Mouse (Mus musculus) forelimb bud, embryonic 11.5 days (tissue): ENCODE results near the gene Foxc1.

Source experiments
- DNase-seq: peaks from one replicate; pipeline ENCODE4 v3.0.0-alpha.2; 2012; ENCODE audit warnings: low read depth, low spot score

Foxc1 gene

DNA sequence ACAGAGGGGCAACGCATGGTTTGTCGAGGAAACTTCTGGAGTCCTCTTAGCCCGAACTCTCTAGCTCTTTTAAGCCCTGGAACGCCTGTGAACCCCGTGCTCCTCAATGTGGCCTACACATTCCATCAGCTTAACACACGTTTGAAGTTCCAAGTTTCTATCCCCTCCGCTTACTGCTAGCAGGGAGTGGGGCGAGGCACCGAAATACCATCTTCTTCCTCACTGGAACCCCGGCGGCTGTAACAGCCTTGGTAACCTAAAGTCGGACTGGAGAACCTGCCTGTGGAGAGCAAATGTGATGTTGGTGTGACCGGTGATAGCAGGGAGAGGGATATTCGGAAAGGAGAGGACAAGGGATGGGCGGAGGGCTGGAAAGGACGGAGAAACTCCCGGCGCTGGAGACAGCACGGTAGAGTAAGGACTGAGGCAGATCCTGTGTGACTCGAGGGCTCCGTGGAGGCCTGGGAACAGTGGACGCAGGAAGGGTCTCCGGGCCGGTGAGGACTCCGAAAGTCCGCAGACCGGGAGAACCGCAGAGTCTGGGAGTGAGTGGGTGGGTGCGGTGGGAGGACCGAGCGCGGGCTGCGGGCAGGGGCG is 504 bp upstream of the Foxc1 start:
- DNase-seq: no peak

DNA sequence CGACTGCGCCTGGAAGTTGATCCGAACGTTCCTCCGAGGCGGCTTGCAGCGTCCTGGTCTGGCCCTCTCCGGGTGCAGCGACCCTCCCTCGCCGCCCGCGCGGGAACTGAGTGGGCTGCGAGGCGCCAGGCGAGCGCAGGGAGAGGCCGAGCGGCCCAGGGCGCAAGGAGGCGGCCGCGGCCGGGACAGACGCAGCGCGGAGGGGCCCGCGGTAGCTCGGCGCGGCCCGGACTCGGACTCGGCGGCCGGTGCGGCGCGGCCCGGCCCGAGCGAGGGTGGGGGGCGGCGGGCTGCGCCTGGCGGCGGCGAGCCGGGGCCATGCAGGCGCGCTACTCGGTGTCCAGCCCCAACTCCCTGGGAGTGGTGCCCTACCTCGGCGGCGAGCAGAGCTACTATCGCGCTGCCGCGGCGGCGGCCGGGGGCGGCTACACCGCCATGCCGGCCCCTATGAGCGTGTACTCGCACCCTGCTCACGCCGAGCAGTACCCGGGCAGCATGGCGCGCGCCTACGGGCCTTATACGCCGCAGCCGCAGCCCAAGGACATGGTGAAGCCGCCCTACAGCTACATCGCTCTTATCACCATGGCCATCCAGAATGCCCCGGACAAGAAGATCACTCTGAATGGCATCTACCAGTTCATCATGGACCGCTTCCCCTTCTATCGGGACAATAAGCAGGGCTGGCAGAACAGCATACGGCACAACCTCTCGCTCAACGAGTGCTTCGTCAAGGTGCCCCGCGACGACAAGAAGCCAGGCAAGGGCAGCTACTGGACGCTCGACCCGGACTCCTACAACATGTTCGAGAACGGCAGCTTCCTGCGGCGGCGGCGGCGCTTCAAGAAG is 680 bp downstream of the Foxc1 start:
- no peak for DNase-seq

DNA sequence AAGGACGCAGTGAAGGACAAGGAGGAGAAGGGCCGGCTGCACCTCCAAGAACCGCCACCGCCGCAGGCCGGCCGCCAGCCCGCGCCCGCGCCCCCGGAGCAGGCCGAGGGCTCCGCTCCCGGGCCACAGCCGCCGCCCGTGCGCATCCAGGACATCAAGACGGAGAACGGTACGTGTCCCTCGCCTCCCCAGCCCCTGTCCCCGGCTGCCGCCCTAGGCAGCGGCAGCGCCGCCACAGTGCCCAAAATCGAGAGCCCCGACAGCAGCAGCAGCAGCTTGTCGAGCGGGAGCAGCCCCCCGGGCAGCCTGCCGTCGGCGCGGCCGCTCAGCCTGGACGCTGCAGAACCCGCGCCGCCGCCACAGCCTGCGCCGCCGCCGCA is 1.3 kb downstream of the Foxc1 start:
- no peak for DNase-seq

DNA sequence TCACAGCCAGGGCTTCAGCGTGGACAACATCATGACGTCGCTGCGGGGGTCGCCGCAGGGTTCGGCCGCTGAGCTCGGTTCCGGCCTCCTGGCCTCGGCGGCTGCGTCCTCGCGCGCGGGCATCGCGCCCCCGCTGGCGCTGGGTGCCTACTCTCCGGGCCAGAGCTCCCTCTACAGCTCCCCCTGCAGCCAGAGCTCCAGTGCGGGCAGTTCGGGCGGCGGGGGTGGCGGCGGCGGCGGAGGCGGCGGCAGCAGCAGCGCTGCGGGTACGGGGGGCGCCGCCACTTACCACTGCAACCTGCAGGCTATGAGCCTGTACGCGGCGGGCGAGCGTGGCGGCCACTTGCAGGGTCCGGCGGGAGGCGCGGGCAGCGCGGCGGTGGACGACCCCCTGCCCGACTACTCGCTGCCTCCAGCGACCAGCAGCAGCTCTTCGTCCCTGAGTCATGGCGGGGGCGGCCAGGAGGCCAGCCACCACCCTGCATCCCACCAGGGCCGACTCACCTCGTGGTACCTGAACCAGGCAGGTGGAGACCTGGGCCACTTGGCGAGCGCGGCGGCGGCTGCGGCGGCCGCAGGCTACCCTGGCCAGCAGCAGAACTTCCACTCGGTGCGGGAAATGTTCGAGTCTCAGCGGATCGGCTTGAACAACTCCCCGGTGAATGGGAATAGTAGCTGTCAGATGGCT is 1.8 kb downstream of the Foxc1 start:
- DNase-seq: no peak

DNA sequence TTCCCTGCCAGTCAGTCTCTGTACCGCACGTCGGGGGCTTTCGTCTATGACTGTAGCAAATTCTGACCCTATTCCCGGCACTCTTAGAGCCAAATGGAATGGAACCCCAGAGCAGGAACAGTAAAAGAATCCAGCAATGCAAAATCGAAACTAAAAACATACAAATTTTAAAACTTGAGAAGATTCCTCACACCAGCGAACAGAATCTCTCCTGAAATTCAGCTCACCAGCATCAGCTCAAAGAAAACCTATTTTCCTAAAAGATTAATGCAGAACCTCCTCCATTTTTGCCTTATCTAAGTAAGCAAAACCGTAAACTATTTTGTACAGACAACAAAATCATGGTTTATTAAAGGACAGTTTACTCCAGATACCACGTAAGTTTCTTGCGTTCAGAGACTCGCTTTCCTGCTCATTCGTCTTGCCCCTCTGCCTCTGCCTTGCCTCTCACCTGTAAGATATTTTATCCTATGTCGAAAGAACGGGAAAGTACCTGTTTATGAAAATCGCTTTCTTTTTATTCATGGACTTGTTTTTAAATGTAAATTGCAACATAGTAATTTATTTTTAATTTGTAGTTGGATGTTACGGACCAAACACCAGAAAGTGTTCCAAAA is 2.5 kb downstream of the Foxc1 start:
- DNase-seq: no peak

DNA sequence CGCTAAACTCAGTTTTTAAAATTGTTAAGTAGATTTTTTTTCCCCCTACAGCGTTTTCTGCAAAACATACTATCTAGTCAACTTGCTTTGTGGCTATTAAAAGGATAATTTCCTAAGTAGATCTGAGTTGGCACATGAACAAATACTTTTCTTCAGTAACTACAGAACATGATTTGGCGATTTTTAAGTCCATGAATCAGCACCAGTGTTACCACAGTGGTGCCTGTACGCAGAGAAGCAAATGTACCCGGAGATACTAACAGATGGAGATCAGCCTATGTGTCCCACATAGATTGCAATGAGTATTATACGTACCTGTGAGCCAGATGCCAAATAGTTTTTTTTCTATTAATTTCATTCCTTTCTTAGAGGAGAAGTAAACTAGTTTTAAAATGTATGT is 3.3 kb downstream of the Foxc1 start:
- DNase-seq: no peak

DNA sequence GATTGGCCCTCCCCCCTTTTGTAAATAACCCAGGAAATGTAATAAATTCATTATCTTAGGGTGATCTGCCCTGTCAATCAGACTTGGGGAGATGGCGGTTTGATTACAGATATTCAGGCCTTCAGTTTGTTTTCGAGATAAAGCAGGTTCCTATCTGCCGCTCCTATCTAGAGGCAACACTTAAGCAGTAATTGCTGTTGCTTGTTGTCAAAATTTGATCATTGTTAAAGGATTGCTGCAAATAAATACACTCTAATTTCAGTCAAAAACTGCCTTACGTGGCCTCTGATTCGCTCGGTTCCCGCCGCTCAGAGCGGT is 3.9 kb downstream of the Foxc1 start:
- no peak for DNase-seq

DNA sequence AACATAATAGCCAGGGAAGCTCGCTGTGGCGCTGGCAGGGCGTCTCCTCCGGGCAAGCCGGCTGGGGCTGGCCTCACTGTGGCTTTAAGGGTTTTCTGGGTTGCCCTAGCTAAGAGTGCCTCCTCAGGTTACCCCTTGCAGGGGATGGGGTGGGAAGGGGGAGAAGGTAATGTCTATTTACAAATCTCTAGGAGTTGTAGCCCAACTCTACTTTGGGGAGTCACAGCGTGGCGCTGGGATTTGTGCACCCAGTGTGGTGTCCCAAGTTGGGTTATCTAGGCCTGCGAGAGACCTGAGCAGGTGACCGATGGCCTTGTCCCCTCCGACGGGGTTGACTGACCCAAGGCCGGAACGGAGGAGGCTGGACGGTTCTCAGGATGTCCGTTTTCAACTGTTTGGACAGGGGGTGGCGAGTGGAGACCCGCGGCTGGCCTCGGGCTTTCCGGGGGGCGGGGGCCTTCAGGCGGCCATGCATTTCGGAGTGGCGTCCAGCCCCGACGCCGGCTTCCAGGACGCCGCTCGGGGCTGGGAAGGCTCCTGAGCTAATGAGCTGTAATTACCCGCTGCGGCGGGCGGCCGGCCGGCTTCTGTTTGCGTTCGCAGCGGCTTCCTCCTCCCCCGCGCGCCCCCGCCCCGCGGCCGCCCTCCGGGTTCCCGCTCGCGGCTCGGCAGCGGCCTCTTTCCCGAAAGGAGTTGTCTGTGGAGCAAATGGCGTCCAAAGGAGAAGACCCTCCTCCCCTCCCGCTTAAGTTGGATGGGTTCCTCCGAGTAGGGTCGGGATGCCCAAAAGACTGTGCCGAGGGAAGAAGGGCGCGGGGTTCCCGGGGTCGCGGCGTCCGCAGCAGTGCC is 4.5 kb downstream of the Foxc1 start:
- no peak for DNase-seq

DNA sequence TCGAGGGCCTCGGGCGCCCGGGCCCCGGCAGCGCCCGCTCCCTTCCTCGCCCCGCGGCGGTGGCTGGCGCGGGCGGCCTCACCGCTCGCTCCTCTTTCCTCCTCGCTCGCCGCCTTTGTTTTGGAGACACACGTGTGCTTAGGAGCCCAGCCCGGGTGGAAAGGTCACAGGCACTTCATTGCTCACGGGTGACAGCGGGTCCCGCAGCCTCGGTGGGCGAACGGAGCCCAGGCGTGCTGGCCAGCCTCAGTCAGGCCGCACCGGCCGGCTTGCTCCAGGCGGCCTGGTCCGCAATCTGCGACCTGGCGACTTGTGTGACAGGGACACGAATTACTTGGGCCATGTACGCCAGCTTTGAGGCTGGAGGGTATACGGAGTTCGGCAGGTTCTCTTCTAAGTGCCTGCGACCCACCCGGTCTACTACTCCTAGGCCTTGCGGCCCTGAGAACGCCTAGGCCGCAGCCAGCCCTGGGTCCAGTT is 5.1 kb downstream of the Foxc1 start:
- DNase-seq: no peak

DNA sequence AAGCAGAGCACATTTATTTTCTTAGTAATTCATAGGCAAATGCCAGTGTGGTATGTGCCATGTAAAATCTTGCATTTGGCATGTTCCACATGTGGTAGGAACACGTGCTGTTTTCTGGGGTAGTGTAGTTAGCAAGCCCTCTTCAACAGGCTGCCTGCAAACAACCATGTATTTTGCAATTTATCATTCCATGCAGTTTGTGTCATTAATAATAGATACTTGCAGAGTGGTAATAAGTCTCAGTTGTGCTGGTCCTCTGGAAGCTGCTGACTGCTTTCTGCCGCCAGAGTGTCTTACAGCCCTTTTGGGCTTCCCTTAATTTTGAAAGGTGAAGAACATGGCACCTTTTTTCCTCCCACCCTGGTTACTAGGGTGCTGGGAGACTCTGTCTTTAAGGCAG is 6.3 kb downstream of the Foxc1 start:
- DNase-seq: no peak

DNA sequence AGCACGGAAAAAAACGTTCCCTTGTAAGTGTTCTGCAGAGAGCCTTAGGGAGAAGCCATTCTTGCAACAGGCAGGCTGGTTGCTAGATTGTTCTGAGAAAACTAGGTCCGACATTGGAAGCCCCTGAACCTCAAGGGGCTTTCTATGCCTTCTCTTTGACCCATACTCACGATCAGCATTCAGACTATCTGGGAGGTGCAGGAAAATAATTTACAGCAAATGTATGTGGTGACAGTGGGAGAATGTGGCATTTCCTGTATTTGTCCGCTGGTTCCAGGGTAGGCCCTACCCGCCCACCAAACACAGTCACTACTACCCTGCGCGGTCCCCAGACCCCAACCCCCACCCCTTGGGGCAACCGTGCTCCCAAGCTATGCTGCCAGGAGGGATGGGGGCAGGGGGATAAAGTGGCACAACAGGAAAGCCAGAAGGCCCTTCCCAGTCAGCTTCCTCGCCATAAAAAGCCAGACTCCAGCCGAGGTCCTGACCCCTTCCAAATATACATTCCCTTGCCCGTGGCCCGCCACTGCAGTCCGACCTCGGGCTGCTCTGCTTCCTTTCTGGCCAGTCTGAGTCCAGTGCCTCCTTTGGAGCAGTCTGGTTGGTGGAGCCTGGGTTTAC is 9.1 kb downstream of the Foxc1 start:
- DNase-seq: no peak

DNA sequence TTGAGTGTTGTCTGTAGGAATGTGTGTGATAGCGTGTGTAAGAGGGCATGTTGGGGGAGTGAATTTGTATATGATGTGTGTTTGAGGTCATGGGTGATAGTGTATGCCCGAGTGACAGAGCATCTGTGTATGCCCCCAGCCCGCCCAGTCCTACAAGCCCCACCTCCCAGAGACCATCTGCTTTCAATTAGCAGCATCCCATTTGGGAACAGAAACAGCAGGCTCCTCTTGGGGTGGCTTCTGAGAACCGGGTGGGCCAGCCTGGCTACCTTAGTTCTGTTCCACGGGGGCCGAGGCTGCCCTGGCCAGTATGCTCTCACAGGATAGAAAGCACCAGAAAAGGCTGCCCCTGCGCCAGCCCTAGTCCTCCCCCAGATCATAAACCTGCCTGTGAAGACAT is 11.9 kb downstream of the Foxc1 start:
- no peak for DNase-seq

DNA sequence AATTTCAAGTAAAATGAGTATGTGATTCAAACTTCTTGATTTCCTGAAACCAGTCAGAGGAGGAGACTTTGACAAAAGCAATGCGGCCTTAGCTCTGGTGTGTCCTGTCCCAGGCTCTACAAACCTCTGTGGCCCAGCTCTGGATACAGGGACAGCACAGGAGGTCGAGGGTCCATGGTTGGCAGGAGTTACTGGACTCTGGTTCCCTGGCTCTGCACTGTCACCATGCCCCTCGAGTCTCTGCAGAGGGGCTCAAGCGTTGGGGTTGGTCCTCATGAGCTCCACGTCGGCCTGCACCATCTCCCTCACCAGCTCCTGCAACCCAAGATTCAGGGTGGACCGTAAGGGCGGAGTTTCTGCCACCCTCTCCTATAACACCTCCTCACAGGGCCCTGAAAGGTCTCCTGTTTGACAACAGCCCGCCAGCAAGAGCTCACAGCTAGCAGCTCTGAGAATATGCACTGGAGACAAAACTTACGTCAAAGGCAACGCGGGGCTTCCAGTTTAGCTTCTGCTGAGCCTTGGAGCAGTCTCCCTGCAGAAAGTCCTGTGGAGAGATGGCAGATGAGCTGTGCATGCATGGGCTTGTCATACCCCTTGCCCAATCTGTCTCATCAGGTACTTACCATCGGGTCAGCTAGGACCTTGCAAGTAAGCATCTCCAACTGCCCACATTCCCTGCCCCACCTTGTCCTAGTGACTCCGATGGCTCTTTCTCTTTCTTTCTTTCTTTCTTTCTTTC is 13.4 kb downstream of the Foxc1 start:
- DNase-seq: no peak

DNA sequence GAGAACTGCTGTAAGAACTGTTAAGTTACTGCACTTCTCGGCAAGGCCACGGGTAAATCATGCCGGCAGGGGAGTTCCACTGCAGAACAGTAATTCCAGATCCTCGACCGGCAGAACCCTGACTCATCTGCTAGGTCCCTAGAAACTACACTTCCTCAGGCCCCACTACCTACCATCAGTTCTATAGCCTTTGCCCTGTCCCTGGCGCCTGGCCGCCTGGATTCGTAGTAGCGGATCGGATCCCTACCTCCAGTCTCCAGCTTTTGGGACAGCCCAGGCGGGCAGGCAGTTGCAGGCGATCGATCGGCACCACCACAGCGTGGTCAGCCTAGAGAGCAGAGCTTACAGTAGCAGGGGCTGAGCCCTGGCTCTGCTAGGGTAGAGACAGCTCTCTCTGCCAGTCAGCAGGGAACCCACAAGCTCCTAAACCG is 14.2 kb downstream of the Foxc1 start:
- DNase-seq: no peak

DNA sequence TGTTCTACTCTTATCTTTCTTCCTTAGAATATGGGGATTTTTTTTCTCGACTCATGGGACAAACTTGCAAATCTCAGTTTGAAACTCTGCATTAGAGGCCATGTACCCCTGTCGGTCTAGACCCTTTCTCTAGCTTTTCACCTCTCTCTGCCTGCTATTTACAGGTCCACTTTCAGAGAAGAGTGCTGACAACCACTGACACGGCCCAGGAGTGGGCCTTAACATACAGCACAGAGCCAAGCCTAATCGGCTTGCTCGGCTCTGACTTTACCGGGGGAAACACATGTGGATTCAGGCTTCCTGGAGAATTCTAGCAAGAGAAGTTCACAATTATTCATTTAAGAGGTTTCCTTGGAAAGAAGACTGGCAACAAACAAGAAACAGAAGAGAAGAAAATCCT is 14.6 kb downstream of the Foxc1 start:
- no peak for DNase-seq

DNA sequence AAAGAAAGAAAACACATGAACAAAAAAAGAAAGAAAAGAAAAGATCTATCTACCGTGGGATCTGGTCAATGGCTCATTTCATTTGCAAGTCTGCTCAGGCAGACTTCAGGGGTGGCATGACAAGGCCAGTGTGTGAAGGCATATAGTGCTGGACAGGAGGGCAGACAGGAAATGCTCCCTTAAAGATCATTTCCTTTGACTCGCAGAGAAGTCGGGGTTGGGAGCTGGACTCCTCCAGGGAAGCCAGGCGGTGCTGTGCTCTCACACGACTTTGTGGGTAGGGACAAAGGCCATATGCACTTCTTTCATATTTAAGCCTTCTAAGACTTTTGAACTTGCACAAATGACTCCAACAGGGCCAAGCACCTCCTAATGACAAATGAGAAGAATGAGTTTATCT is 16.9 kb downstream of the Foxc1 start:
- DNase-seq: no peak

DNA sequence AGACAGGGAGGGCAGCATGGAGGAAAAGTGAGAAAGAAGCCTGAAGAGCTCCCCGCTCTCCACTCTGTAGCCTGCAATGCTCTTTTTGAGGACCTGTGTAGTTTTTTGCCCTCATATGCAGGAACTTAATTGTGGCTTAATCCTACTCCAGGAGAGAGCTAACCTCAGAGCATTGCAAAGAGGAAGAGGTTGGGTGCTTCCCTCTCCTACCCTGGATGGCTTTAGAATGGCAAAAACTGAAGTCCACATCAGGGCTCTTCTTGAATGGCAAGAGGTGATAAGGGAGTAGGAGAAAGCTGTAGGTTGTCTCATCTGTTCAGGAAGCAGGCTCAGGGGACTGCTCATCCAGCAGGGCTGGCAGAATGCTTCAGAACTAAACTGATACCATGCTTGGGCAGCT is 18.7 kb downstream of the Foxc1 start:
- DNase-seq: no peak

DNA sequence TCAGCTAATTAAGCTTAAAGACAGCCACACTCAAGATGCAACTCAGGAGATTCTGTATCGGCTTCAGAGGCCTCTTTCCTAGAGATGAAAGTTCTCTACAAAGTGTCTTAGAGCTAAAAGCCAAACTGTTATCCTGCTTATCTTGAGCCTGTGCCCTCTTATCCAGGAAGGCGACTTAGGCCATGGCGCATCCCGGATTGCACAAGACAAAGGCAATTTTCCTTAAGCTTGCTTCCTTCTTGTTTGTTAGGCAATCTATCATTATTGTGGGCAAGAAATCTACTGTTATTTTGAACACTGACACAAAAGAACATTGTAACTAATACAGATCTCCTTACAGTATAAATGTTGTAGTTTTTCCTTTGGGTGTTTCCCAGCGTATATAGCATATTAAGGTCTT is 20.7 kb downstream of the Foxc1 start:
- no peak for DNase-seq

DNA sequence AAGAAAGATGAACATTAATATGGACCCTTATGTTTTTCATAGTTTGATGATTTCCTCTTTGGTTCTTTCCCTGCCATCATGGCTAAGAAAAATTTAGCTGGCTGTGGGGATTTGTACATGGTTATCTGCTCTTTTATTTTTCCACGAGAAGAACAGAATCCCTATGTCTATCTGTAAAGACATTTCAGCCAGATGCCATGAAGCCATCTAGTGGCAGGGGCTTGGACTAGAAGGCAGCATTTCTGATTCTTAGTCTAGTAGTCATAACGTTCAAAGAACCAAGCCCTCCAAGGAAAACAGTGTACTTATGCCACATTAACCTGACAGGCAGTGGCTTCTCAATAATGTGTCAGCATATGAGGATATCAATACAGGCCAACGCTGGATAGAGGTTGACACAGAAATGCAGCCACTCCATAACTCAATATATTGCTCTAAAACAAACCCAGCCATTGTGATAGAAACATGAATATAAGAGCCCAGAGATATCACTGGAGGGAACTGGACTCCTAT is 21.4 kb downstream of the Foxc1 start:
- no peak for DNase-seq

DNA sequence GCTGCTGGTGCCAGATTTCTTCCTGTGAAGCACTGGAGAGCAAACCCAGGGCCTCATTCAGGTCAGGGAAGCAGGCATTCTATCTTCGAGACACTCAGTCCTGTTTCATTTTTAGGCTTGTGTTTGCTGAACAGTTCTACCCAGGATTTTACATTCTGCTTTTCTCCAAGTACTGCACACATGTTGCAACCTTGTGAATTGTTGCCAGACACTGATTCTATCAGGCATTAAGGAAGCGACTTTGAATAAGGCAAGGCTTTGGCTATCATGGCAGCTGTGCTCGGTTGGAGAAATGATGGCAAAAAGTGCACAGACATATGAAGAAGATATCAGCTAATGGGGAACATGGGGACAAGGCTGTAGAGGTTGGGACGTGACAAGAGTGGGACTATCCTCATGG is 22.0 kb downstream of the Foxc1 start:
- DNase-seq: no peak
